Mouse (Mus musculus) MEL (cell line): ENCODE measurements around the gene Usp1. TPM values are rescaled to one million over a fixed set of nuclear protein-coding genes. Genes with fewer than 3 reads are reported as not detected.

Source experiments
- DNase-seq: peaks from one replicate; pipeline ENCODE4 v3.0.0; 2011; ENCODE audit warnings: low read depth, low spot score
- H3K27ac ChIP-seq: 2 replicates; pipeline ENCODE4 v1.5.1; 2012; ENCODE audit warnings: low read depth, mild to moderate bottlenecking, control low read depth, low read length, moderate library complexity; ENCODE audit not compliant: control insufficient read depth
- H3K27me3 ChIP-seq, 2 experiments: fragments of 150-350 bp in 1 of 2; sonication (generic) in 1 of 2; 2 replicates each; pipeline ENCODE4 v1.6.1; 2012; ENCODE audit warnings: low read length in 2 of 2, mild to moderate bottlenecking in 2 of 2, improper control_type of control experiment in 1 of 2, moderate library complexity in 1 of 2; ENCODE audit not compliant: insufficient read depth in 2 of 2, control insufficient read depth in 1 of 2
- H3K36me3 ChIP-seq, 2 experiments: 2 replicates each; pipeline ENCODE4 v1.6.1; 2012 to 2014; ENCODE audit warnings: low read length in 2 of 2, improper control_type of control experiment in 1 of 2, inconsistent platforms in 1 of 2, mild to moderate bottlenecking in 1 of 2; ENCODE audit not compliant: insufficient read depth in 2 of 2, control insufficient read depth in 1 of 2
- H3K4me1 ChIP-seq, 2 experiments: fragments of 150-350 bp in 1 of 2; sonication (generic) in 1 of 2; 2 replicates each; pipeline ENCODE4 v1.6.1; 2012; ENCODE audit warnings: low read length in 2 of 2, improper control_type of control experiment in 1 of 2, mild to moderate bottlenecking in 1 of 2; ENCODE audit not compliant: insufficient read depth in 2 of 2, control insufficient read depth in 1 of 2
- H3K4me3 ChIP-seq, 2 experiments: fragments of 150-350 bp in 1 of 2; sonication (generic) in 1 of 2; 2 replicates each; pipeline ENCODE4 v1.5.1; 2012; ENCODE audit warnings: low read depth in 2 of 2, low read length in 2 of 2, mild to moderate bottlenecking in 2 of 2, moderate library complexity in 2 of 2, control low read depth in 1 of 2, improper control_type of control experiment in 1 of 2; ENCODE audit not compliant: control insufficient read depth in 1 of 2, insufficient read depth in 1 of 2
- H3K79me2 ChIP-seq: 2 replicates; pipeline ENCODE4 v1.6.1; 2012; ENCODE audit warnings: mild to moderate bottlenecking, low read length, moderate library complexity; ENCODE audit not compliant: control insufficient read depth, poor library complexity, insufficient read depth
- H3K9ac ChIP-seq: 2 replicates; pipeline ENCODE4 v1.6.1; 2012; ENCODE audit warnings: low read depth, mild to moderate bottlenecking, control low read depth, low read length, moderate library complexity; ENCODE audit not compliant: control insufficient read depth, poor library complexity, severe bottlenecking
- H3K9me3 ChIP-seq: fragments of 150-350 bp; sonication (generic); replicated peaks from 2 replicates; pipeline ENCODE4 v1.6.1; 2012; ENCODE audit warnings: mild to moderate bottlenecking, low read length, improper control_type of control experiment, moderate library complexity; ENCODE audit not compliant: insufficient read depth
- CHD1 ChIP-seq: IDR thresholded peaks from 2 replicates; pipeline ENCODE4 v1.6.1; 2012; ENCODE audit warnings: low read depth, mild to moderate bottlenecking, inconsistent platforms, low read length, improper control_type of control experiment
- E2F4 ChIP-seq: IDR thresholded peaks from 2 replicates; pipeline ENCODE4 v1.6.1; 2011; ENCODE audit warnings: low read depth, low read length, improper control_type of control experiment, borderline replicate concordance
- GABPA ChIP-seq: IDR thresholded peaks from 2 replicates; pipeline ENCODE4 v1.6.1; 2012; ENCODE audit warnings: low read depth, mild to moderate bottlenecking, inconsistent platforms, low read length, improper control_type of control experiment, moderate library complexity
- MXI1 ChIP-seq: IDR thresholded peaks from 2 replicates; pipeline ENCODE4 v1.6.1; 2011; ENCODE audit warnings: mild to moderate bottlenecking, low read depth, low read length, improper control_type of control experiment
- MYC ChIP-seq: IDR thresholded peaks from 2 replicates; pipeline ENCODE4 v1.6.1; 2011; ENCODE audit warnings: low read depth, mild to moderate bottlenecking, low read length, improper control_type of control experiment, moderate library complexity
- POLR2A ChIP-seq, 2 experiments: IDR thresholded peaks; 2 replicates each; pipeline ENCODE4 v1.6.1; 2011 to 2012; ENCODE audit warnings: low read length in 2 of 2, mild to moderate bottlenecking in 2 of 2, control low read depth in 1 of 2, improper control_type of control experiment in 1 of 2, low read depth in 1 of 2, moderate library complexity in 1 of 2; ENCODE audit not compliant: control insufficient read depth in 1 of 2, insufficient read depth in 1 of 2, poor library complexity in 1 of 2
- RCOR1 ChIP-seq: IDR thresholded peaks from 2 replicates; pipeline ENCODE4 v1.6.1; 2012; ENCODE audit warnings: low read depth, mild to moderate bottlenecking, inconsistent platforms, low read length, improper control_type of control experiment
- SIN3A ChIP-seq: IDR thresholded peaks from 2 replicates; pipeline ENCODE4 v1.6.1; 2012; ENCODE audit warnings: low read length, improper control_type of control experiment, inconsistent platforms
- TCF12 ChIP-seq: IDR thresholded peaks from 2 replicates; pipeline ENCODE4 v1.6.1; 2014; ENCODE audit warnings: low read depth, mild to moderate bottlenecking, inconsistent platforms, low read length, improper control_type of control experiment, moderate library complexity
- UBTF ChIP-seq: IDR thresholded peaks from 2 replicates; pipeline ENCODE4 v1.6.1; 2012; ENCODE audit warnings: low read depth, mild to moderate bottlenecking, inconsistent platforms, low read length, improper control_type of control experiment, moderate library complexity, borderline replicate concordance; ENCODE audit not compliant: insufficient read depth
- USF2 ChIP-seq, 2 experiments: IDR thresholded peaks; 2 replicates each; pipeline ENCODE4 v1.6.1; 2011 to 2012; ENCODE audit warnings: improper control_type of control experiment in 2 of 2, low read length in 2 of 2, borderline replicate concordance in 1 of 2, inconsistent platforms in 1 of 2, low read depth in 1 of 2, mild to moderate bottlenecking in 1 of 2; ENCODE audit not compliant: insufficient read depth in 1 of 2
- ZNF384 ChIP-seq: IDR thresholded peaks from 2 replicates; pipeline ENCODE4 v1.6.1; 2012; ENCODE audit warnings: low read depth, mild to moderate bottlenecking, inconsistent platforms, low read length, improper control_type of control experiment
- polyA plus RNA-seq, 2 experiments: library from polyadenylated mRNA; stranded (reverse) in 1 of 2; unstranded in 1 of 2; fragments of >175 nt in 1 of 2; fragments of >200 nt in 1 of 2; gene quantifications; 2 replicates each; pipeline versions ENCODE4 v1.2.1 to v1.2.4; 2012; ENCODE audit warnings: low replicate concordance in 2 of 2, low read depth in 1 of 2; ENCODE audit not compliant: insufficient read length in 2 of 2, insufficient read depth in 1 of 2, missing spikeins in 1 of 2
- total RNA-seq: library from RNA; depleted of rRNA; stranded (reverse); fragments of 300-350 nt; gene quantifications from 2 replicates; pipeline ENCODE4 v1.2.3, GENCODE M21; 2012

The Usp1 gene
- total and polyA plus RNA-seq, 3 experiments: 68.6 to 128 TPM; not detected in 1

- TF ChIP-seq USF2 (IDR thresholded peaks at IDR 0.05; ENCODE audit: borderline replicate concordance in 1 of 2, insufficient read depth in 1 of 2, low read depth in 1 of 2, low read length in 2 of 2) (no peak), RCOR1 (no peak), E2F4 (0 out of 2 replicates have a peak, but pooled peaks have one; percentile 23)
- TF ChIP-seq, all 39 proteins: peak for 7
Measured at GRCm38 (mm10) chr4:98924071-98924905, 678 bp downstream of the Usp1 start (continued).

GRCm38 (mm10) chr4:98924906-98925178, 1.2 kb downstream of the Usp1 start:
- H3K4me3 ChIP-seq: peak overlapping the region; percentile 92 to 98
- H3K9ac ChIP-seq: peak overlapping the region; percentile 92
- peaks cover 42% of the 10 kb centered on the region for H3K79me2 ChIP-seq
- peaks cover 5 to 20% of the 10 kb centered on the region in 2 experiments; a peak in 3 of 4 replicates for H3K4me1 ChIP-seq
- peaks cover 17 to 23% of the 10 kb centered on the region in 2 experiments for H3K36me3 ChIP-seq
- H3K9me3 ChIP-seq: no peaks in the 10 kb centered on the region
- DNase-seq: no peak
- peak overlapping the region; percentile 97 for H3K27ac ChIP-seq
- H3K27me3 ChIP-seq: no peaks in the 10 kb centered on the region
- TF ChIP-seq ZNF384 (no peak), SIN3A (peak; percentile 58; the same call in 1 of the 2 replicates), MXI1 (no peak), TCF12 (no peak), MYC (no peak)

GRCm38 (mm10) chr4:98925250-98925781, 1.7 kb downstream of the Usp1 start:
- peak overlapping the region; percentile 92 for H3K9ac ChIP-seq
- H3K27me3 ChIP-seq: no peaks in the 10 kb centered on the region
- peak; percentile 66; the same call in 1 of the 2 replicates for TF ChIP-seq CHD1
- no peak for TF ChIP-seq E2F4
- no peak for TF ChIP-seq GABPA
- peak; percentile 47 for DNase-seq
- H3K4me3 ChIP-seq: peak overlapping the region; percentile 92 to 98
- peaks cover 19 to 23% of the 10 kb centered on the region in 2 experiments for H3K36me3 ChIP-seq
- H3K4me1 ChIP-seq: peaks cover 5 to 20% of the 10 kb centered on the region in 2 experiments; a peak in 3 of 4 replicates
- H3K9me3 ChIP-seq: no peaks in the 10 kb centered on the region
- no peak overlapping the region for H3K27ac ChIP-seq
- H3K79me2 ChIP-seq: peaks cover 42% of the 10 kb centered on the region

- no peaks in the 10 kb centered on the region for H3K9me3 ChIP-seq
- H3K27ac ChIP-seq: no peak overlapping the region
- no peaks in the 10 kb centered on the region for H3K27me3 ChIP-seq
- TF ChIP-seq UBTF (no peak), POLR2A (IDR thresholded peaks at IDR 0.05; ENCODE audit: control insufficient read depth in 1 of 2, insufficient read depth in 1 of 2, low read depth in 1 of 2, low read length in 2 of 2, poor library complexity in 1 of 2) (0 out of 4 replicates have a peak, but pooled peaks of 1 of the 2 experiments have one; percentile 18)
- H3K4me3 ChIP-seq: no peak overlapping the region
- H3K4me1 ChIP-seq: no peaks in the 10 kb centered on the region
- H3K79me2 ChIP-seq: peaks cover 1% of the 10 kb centered on the region; the same call in 1 of the 2 replicates
- DNase-seq: no peak
- peaks cover 0 to 7% of the 10 kb centered on the region in 2 experiments; a peak in 2 of 4 replicates for H3K36me3 ChIP-seq
- H3K9ac ChIP-seq: no peak overlapping the region
Measured at GRCm38 (mm10) chr4:98936036-98936435, 12.4 kb downstream of the Usp1 start.
